Mouse (Mus musculus) 416B (cell line): Measurements from ENCODE around the gene Ccdc24.

Experiments
- DNase-seq: peaks from one replicate; pipeline ENCODE4 v3.0.0; 2011; ENCODE audit warnings: low read depth

The Ccdc24 gene

GRCm38 (mm10) chr4:117829260-117830123, 42.9 kb downstream of the Ccdc24 start:
- DNase-seq = peak; percentile 58

- DNase-seq = no peak
These were observed 43.7 kb downstream of the Ccdc24 start for GRCm38 (mm10) chr4:117828572-117829145.

GRCm38 (mm10) chr4:117818032-117818431, 54.3 kb downstream of the Ccdc24 start:
- DNase-seq = no peak

GRCm38 (mm10) chr4:117816776-117817175, 55.6 kb downstream of the Ccdc24 start:
- no peak for DNase-seq
